Mouse (Mus musculus): ENCODE measurements around the gene Vasn. TPM values are rescaled to one million over a fixed set of nuclear protein-coding genes. Genes with fewer than 3 reads are reported as not detected.

Gene Vasn
- not detected for total RNA-seq (2023)

DNA sequence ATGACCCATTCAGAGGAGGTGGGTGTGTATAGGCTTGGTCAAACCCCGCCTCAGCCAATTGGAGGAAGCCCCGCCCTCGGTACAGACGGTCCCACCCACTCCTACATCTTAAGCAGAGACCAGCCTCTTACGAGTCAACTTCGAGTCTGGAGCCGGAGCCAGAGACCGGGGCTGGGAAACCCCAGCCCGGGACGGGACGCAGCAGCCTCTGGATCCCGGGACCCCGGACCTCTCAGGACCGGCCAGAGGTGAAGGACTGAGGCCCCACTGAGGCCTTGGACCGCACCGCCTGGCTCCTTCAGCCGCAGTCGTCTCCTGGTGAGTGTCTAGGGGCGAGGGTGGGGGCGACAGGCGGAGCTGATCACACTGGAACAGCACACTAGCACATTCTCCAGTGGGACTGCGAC is at the start of gene Vasn, which contains the start of gene Dnaja3:
Gene Vasn (plus strand): TSS at position 111 of the 407 bp plus-strand sequence.
Gene Dnaja3 (plus strand): TSS at position 159 of the 407 bp plus-strand sequence.

DNA sequence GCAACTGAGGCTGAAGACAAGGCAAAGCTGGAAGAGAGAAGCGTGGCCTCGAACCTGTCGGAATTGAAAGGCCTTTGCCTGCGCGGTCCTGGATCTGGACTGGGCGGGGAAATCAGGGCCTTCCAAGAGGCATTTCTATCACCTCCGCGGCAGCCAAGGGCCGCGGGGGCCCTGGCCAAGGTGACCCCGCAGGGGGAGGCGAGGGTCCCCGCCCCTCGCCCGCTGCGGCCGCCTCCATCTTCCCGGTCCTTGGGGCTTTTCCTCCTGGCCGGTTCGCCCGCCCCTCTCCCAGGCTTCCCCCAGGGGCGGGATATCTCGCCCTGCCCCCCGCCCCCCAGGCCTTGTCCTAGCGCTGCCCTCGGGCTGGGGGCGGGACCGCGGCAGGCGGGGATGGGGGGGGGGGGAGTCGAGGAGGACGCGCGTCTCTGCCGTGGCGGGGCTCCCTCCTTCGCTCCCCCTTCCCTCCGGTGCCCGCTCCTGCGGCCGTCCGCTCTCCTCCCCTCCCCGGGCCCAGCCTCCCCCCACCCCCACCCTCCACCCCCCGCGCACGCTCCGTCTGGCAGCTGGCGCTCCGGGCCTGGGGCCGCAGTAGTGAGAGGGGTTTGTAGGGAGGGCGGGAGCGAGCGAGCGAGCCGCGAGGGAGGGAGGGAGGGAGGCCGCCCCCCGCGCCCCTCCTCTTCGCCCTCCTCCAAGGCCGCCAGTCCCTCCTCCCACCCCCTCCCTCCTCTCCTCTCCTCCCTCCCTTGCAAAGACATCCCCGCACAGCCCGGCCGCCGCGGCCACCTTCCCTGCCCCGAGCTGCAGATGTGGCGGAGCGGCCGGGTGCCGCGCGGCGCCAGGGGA is 45.5 kb upstream of the Vasn start, which contains the start of gene Glis2:
Gene Glis2 (plus strand): TSS at position 743 of the 843 bp plus-strand sequence.

DNA sequence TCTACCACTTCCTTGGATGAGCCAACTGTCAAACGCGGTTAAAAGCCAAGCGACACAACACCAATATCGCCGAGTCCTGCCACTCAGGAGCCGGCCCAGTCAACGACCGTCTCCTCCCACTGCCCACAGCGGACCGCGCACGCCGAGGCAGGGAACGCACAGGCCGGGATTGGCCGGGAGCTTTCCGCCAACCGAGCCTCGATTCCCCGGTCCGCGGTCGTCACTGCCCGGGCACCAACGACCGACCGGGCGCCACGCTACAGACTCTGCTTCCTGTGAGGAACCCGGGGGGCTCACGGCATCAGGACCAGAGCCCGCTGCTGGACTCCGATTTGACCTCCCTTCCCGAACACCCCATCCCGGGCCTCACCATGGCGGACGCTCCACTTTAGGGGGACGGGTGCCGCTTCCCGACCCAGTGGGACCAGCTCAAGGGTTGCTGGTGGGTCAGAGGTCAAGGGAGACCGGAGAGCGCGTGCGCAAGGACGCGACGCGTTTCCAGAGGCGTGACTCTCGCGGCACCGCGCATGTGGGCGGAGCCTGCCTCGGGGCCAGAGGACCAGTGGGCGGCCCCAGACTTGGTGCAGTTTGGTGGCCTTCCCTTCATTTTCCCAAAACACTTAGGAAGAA is 15.1 kb upstream of the Vasn start, which contains the start of gene Pam16:
Gene Pam16 (minus strand): TSS at position 508 of the 630 bp plus-strand sequence.

DNA sequence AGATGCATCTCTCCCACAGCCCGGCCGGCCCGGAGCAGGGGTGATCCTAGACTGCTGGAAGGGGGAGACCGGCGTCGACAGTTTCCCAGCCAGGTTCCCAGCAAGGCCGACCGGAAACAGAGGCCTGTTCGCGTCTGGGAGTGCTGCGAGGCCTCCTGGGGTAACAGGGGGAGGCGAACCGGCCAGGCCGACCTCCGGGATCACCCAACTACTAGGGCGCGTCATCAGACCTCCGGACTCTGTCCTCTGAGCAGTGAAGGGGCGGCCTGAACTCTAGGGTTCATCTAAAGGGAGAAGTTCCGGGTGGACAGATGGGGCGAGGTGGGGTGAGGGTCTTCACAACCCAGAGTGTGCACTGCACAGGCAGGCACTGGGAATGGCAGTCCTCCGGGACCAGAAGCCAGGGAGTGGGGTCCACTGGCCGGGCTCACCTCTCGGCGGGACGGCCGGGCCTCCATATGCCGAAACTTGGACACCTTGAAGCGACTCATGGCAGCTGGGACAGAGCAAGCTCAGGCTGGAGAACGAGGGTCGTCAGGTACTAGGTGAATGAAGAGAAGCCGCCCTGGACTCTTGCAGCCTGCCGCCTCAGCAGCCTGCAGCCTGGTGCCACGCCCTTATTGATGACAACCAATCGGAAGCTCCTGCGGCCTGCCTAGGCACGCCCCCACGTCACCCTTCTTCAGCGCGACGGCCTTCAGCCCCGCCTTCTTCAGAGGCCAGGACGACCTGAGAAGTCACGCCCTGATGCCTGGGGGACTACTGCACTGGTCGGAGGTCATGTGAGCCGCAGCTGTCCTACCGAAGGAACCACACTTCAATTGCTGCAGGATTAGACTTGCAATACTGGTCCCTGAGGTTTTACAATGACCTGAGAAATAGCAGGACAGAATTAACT is 39.6 kb downstream of the Vasn start, which contains the start of gene Coro7:
Gene Coro7 (minus strand): TSS at position 657 of the 898 bp plus-strand sequence.

Other genes starting within 250 kb of the Vasn start
- 1 to 10 TPM; 1.7 to 2.1 TPM for gene Adcy9, start 219.4 kb upstream of the Vasn start, total RNA-seq (2023)
- 1 to 10 TPM in 1 of 2 experiments, under 1 TPM in 1; 0.53 to 1.5 TPM for gene Srl, start 98.1 kb upstream of the Vasn start, total RNA-seq (2023)
- gene Tfap4, start 80.1 kb upstream of the Vasn start, total RNA-seq (2023): 10 to 100 TPM; 24.3 to 24.8 TPM
- gene Glis2, start 45.2 kb upstream of the Vasn start, total RNA-seq (2023): under 1 TPM; 0.23 to 0.62 TPM
- gene Pam16, start 15.0 kb upstream of the Vasn start, total RNA-seq (2023): 10 to 100 TPM; 46.5 to 52.6 TPM
- 10 to 100 TPM; 24.4 to 29.3 TPM for gene Dnaja3, start within 50 bp of the Vasn start, total RNA-seq (2023)
- 100 to 1,000 TPM; 168 to 171 TPM for gene Coro7, start 39.8 kb downstream of the Vasn start, total RNA-seq (2023)
- 1 to 10 TPM; 3.0 to 3.2 TPM for gene Nmral1, start 79.4 kb downstream of the Vasn start, total RNA-seq (2023)
- 10 to 100 TPM; 38.4 to 43.3 TPM for gene Hmox2, start 86.4 kb downstream of the Vasn start, total RNA-seq (2023)
- 10 to 100 TPM; 43.9 to 46.7 TPM for gene Cdip1, start 150.4 kb downstream of the Vasn start, total RNA-seq (2023)
- gene 4930562C15Rik, start 195.5 kb downstream of the Vasn start, total RNA-seq (2023): not detected
- 100 to 1,000 TPM; 139 to 150 TPM for gene Ubald1, start 240.4 kb downstream of the Vasn start, total RNA-seq (2023)
- 10 to 100 TPM; 62.5 to 70.5 TPM for gene Mgrn1, start 246.3 kb downstream of the Vasn start, total RNA-seq (2023)